Mouse (Mus musculus): ENCODE measurements around the gene Tmc3. TPM values are rescaled to one million over a fixed set of nuclear protein-coding genes. Genes with fewer than 3 reads are reported as not detected.

The Tmc3 gene
- polyA plus RNA-seq (2012; rRNA removed): 0.08 and 0.17 TPM in 2 replicates

DNA sequence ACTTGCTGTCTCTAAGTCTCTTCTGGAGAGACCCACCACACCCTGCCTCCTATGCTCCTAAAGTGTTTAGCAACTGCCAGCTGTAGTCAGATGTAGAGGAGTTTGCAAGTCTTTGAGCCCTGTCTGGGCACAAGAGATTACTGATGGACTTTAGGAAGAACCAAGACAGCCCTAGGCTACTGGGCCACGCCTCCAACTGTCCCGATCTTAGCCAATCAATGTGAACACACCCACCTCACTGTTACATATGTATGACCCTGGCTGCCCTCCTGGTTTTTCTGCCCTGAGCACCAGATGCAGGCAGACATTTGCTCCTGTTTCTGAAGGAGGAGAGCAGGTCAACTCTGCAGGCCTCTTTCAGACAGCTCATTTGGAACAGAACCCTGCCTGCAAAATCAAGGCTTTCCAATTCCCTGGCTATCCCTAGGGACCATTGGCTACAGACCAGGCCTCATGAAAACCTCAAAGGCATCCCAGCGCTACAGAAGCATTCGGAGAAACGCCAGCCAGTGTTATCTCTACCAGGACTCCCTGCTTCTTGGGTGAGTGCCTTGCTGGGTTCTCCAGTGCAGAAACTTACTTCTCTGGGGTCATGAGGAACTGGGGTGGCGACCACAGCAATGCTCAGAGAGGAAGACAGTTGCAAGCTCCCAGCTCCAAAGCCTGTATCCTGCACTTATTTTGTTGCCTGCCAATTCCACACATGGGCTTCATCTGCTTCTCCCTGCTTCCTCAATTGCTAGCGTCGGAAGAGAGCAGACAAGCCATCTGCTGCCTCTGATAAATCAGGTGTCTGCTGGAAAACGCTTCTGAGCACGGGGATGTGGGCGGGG, at the start of gene Tmc3:
Gene Tmc3 (plus strand): TSS at position 289 of the 833 bp plus-strand sequence.
- peak; percentile 25 to 64 for DNase-seq (ENCODE audit: extremely low spot score in 1 of 2, low spot score in 1 of 2)

GRCm38 (mm10) chr7:83541536-83542169, 43.1 kb upstream of the Tmc3 start:
- DNase-seq (ENCODE audit: extremely low spot score in 1 of 2, low spot score in 1 of 2): no peak

DNA sequence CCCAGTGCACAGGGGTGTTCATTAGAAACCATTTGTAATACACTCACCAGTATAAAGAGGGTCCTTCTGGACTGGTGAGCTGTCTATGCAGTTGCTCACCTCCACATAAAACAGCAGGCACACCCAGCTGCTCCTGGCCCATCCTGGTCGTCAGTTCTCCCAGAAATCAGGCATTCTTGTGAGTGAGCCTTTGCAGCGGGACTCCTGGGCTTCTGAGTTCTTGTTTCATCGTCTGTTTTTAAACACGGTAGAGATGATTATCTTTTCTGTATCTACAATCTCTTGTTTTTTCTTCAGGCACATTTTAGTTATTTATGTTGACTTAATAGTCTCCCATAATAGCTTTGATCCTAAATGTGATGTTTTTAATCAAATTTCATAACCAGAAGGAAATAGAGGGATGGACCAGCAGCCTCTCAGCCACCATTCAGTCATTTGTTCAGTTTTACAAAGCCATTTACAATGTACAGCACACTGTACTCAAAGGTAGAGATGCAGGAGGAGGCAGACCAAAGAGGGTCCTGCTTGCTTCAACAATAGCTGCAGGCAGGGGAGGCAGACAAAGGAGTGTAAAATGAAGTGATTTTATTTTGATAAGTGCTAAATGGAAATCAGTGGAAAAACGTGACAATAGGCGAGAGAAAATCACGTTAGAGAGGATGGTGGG, 35.9 kb upstream of the Tmc3 start:
- DNase-seq (ENCODE audit: extremely low spot score in 1 of 2, low spot score in 1 of 2): no peak

DNA sequence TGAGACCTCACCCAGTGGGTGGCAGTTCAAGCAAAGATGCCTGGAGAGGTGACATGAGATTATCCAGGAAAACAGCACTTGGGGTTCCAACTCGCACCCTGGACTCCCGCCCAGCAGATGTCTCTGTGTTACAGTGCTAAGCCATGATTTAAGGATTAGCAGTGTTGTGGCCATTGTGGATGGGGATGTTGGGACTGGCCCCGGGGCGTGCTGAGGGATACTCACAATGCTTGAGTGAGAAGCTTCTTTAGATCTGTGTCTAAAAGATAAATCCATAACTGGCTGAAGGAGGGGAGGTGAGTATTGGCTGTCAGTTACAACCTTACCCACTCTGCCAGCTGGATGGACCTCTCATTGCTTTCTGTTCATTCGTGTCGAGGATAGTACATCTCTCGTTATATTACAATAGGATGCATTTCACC, 35.4 kb upstream of the Tmc3 start:
- DNase-seq (ENCODE audit: extremely low spot score in 1 of 2, low spot score in 1 of 2): no peak

DNA sequence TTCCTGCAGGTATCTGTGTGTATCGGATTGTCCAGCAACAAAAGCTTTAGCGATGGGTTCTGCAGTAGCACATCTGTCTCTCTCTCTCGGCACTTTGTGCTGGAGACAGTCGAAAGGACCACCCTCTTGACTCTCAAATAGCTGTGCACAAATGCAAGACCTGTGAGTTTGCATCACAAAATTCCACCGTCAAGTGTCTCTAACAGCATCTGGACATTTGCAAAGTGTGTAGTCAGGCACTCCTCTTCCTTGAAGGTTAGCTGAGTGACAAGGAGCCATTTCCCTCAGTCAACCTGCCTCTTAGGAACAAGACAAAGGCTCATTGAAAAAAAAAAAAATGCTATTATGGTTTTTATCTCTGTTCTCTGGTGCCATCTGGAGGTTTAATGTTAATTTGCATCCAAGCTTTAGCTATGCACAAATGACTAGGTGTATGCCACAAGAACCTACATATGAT, 34.7 kb upstream of the Tmc3 start:
- peak in 1 of 2 experiments; percentile 89 for DNase-seq (ENCODE audit: extremely low spot score in 1 of 2, low spot score in 1 of 2)

DNA sequence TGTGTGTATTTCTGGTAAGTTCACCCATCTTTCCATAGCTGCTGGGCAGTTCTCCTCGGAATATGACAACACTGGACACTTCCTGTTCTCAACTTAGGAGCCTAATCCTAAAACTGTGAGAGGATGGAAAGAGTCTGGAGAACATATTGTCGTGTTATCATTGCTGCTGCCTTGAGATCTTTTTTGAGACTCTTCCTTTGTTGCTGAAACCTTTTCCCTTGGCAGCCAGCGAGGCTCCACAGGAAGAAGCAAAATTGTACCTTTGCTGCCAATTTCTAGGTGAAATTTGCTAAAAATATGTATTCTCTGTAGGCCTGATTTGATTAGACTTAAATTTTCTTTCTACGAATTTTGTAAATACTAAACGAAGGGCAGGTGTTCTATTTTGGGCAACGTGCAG, 30.2 kb upstream of the Tmc3 start:
- DNase-seq (ENCODE audit: extremely low spot score in 1 of 2, low spot score in 1 of 2): no peak

DNA sequence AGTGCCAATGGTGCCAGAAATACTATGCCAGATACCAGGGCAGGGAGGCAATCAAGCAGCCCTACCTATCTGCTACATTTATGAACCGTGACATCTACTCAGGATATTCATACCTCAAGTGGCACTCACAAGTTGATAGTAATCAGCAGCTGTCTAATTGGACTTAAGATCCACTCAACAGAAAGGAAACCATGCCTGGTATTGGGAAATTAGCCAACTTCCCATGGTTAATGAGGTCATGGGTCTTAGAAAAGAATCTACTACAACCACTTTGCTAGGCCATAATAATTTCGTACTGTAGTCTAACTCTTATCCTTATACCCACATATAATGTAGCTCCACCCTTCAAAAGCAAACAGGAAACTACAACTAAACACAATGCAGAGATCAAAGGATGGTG, 28.2 kb upstream of the Tmc3 start:
- no peak for DNase-seq (ENCODE audit: extremely low spot score in 1 of 2, low spot score in 1 of 2)

DNA sequence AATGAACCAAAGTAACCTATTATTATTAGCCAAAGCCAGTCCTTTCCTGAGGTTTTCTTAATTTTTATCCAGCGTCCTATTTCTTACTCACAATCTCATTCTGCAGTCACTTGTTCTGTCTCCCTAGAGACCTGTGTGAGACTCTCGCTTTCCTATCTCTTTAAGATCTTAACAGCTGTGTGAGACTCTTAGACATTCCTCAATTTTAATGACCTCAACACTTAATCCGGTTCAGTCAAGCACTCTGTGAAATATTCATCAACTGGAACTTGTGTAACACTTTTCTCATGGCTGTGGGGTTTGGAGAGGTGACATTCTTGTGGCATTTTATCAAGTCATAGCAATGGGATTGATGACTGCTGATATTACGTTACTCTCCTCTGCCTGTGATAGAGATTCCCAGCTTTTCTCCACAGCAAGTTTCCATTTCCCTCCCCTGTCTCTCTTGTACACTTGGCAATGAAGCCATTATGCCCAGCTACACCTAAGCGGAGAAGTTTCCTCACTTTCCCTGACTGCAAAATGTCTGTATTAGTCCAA, 25.9 kb upstream of the Tmc3 start:
- no peak for DNase-seq (ENCODE audit: extremely low spot score in 1 of 2, low spot score in 1 of 2)

- DNase-seq (ENCODE audit: extremely low spot score in 1 of 2, low spot score in 1 of 2): no peak
These were observed 25.2 kb upstream of the Tmc3 start for GRCm38 (mm10) chr7:83559495-83559894.

- no peak for DNase-seq (ENCODE audit: extremely low spot score in 1 of 2, low spot score in 1 of 2)
These were observed 22.9 kb upstream of the Tmc3 start for GRCm38 (mm10) chr7:83561849-83562248.

- DNase-seq (ENCODE audit: extremely low spot score in 1 of 2, low spot score in 1 of 2): no peak
These were observed 20.0 kb upstream of the Tmc3 start for GRCm38 (mm10) chr7:83564635-83565291.

- no peak for DNase-seq (ENCODE audit: extremely low spot score in 1 of 2, low spot score in 1 of 2)
These were observed 18.8 kb upstream of the Tmc3 start for GRCm38 (mm10) chr7:83565976-83566375.

DNA sequence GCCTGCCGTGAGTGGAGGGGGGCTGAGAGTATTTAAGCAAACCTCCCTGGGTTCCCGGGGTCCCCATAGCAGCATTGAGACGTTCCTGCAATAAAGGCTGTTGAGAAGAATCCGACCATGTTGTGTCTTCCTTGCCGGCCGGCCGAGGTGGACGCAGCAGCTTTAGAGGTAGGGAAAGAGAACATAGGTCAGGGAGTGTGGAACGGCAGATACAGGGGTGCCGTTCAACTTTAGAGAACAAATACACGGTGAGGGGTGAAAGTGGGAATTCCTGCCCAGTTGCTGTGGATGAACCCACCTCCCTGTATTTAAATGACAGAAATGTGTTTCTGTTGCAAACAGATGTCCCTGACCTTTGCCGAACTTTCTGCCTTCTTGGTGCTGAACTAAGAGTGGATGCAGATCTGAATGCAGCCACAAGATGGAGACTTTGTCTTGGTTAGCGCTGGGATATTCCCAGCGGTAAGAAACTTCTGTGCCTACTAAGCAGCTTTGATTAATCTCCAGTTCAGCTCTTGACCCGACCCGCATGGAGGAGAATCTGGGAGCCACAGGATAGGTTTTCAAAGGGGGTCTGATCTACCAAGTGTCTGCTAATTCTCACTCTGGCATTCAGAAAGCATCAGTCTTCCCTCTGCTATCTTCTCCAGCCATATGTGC, 16.8 kb upstream of the Tmc3 start:
- peak in 1 of 2 experiments; percentile 62 for DNase-seq (ENCODE audit: extremely low spot score in 1 of 2, low spot score in 1 of 2)

GRCm38 (mm10) chr7:83568815-83569214, 15.9 kb upstream of the Tmc3 start:
- DNase-seq (ENCODE audit: extremely low spot score in 1 of 2, low spot score in 1 of 2): no peak

DNA sequence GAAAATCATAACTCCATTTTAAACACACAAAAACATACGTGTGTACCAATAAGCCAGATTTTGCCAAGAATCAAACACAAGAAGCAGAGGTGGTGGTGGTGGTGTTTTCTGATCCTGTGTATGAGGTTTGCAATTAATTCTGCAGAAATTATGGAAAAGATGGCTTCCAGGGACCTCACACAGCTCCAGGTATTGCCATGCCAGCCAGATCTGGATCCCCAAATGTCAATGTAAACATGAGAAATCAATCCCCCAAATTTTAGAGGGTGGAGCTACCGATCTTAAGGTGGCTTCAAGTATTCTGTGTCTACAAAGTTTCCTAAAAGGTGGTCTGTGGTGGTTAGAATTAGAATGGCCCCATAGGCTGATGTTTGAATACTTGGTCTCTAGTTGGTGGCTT, 15.3 kb upstream of the Tmc3 start:
- no peak for DNase-seq (ENCODE audit: extremely low spot score in 1 of 2, low spot score in 1 of 2)

DNA sequence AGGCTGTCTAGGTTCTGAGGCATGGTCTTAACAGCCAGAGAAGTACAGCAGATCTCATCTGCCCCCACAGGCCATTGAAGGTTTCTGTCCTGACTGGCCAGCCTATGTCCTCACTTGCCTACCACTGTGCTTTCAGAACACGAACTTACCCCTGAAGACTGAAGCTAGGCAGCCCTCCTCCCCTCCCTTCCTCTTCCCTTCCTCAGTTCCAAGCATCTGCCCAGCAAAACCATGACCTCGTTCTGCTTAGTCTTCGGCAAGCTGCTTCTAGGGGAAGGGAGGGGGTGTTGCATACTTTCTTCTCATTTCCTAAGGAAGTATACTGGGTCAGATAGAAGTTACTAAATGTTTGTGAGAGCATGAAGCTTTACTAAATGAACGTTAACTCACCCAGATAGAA, 13.7 kb upstream of the Tmc3 start:
- DNase-seq (ENCODE audit: extremely low spot score in 1 of 2, low spot score in 1 of 2): no peak

- DNase-seq (ENCODE audit: extremely low spot score in 1 of 2, low spot score in 1 of 2): no peak
These were observed 12.8 kb upstream of the Tmc3 start for GRCm38 (mm10) chr7:83571901-83572300.

GRCm38 (mm10) chr7:83572451-83572850, 12.3 kb upstream of the Tmc3 start:
- DNase-seq (ENCODE audit: extremely low spot score in 1 of 2, low spot score in 1 of 2): no peak

GRCm38 (mm10) chr7:83580946-83581345, 3.8 kb upstream of the Tmc3 start:
- no peak for DNase-seq (ENCODE audit: extremely low spot score in 1 of 2, low spot score in 1 of 2)

GRCm38 (mm10) chr7:83594056-83594455, 9.3 kb downstream of the Tmc3 start:
- no peak for DNase-seq (ENCODE audit: extremely low spot score in 1 of 2, low spot score in 1 of 2)

Data from frontal cortex, adult 2 months (tissue).